Mouse (Mus musculus) layer of hippocampus, adult 8-10 months (tissue): Measurements from ENCODE around the gene Cnga1. TPM values are rescaled to one million over a fixed set of nuclear protein-coding genes. Genes with fewer than 3 reads are reported as not detected.

ENCODE experiments used
- total RNA-seq, 4 experiments: library from RNA; stranded (reverse); gene quantifications; 2 replicates each; pipeline ENCODE4 v1.2.4; 2022

Cnga1 gene
- total RNA-seq, 4 experiments from 2014 or later: not detected

Other genes starting within 250 kb of the Cnga1 start
- under 1 TPM; 0.16 to 0.52 (median 0.27) TPM for gene Corin, start 139.8 kb downstream of the Cnga1 start, total RNA-seq
- 10 to 100 TPM; 14.4 to 16.5 (median 15.0) TPM for gene Nfxl1, start 84.6 kb downstream of the Cnga1 start, total RNA-seq
- gene Zar1, start 63.0 kb downstream of the Cnga1 start, total RNA-seq: not detected
- under 1 TPM in 1 of 4 experiments, not detected in 3; 0.33 TPM for gene Gm5868, start 56.7 kb downstream of the Cnga1 start, total RNA-seq
- gene Nipal1, start 3.5 kb upstream of the Cnga1 start, total RNA-seq: not detected
- gene Txk, start 108.5 kb upstream of the Cnga1 start, total RNA-seq: under 1 TPM in 3 of 4 experiments, not detected in 1; 0.06 to 0.20 (median 0.18) TPM
- 1 to 10 TPM; 1.1 to 5.9 (median 4.1) TPM for gene Tec, start 224.2 kb upstream of the Cnga1 start, total RNA-seq